Mouse (Mus musculus) midbrain, embryonic 15.5 days (tissue): ENCODE measurements at regions not wholly inside any gene's neighbourhood (a gene's known extent, or its start where the extent isn't known, plus 50 kb on each side); places are given as distances from the start of the nearest gene placed in this dataset.

ENCODE experiments used
- ATAC-seq: fragments of 200-750 bp; cut with Nextera tagmentation; replicated peaks from 2 replicates; pipeline ENCODE4 v1.8.0; 2017; ENCODE audit warnings: moderate TSS enrichment
- H3K27ac ChIP-seq: fragments of 300-500 bp; sonication (generic); 2 replicates; pipeline ENCODE4 v1.5.1; 2015; ENCODE audit warnings: mild to moderate bottlenecking, inconsistent platforms
- H3K27me3 ChIP-seq: fragments of 300-500 bp; sonication (generic); replicated peaks from 2 replicates; pipeline ENCODE4 v1.6.1; 2015; ENCODE audit warnings: inconsistent platforms
- H3K36me3 ChIP-seq: fragments of 300-500 bp; sonication (generic); replicated peaks from 2 replicates; pipeline ENCODE4 v1.6.1; 2015; ENCODE audit warnings: inconsistent platforms
- H3K4me1 ChIP-seq: fragments of 300-500 bp; sonication (generic); 2 replicates; pipeline ENCODE4 v1.6.1; 2015; ENCODE audit warnings: inconsistent platforms
- H3K4me2 ChIP-seq: fragments of 300-500 bp; sonication (generic); 2 replicates; pipeline ENCODE4 v1.6.1; 2015; ENCODE audit warnings: inconsistent platforms, mild to moderate bottlenecking, moderate library complexity
- H3K4me3 ChIP-seq: fragments of 300-500 bp; sonication (generic); 2 replicates; pipeline ENCODE4 v1.5.1; 2015; ENCODE audit warnings: mild to moderate bottlenecking, inconsistent platforms
- H3K9ac ChIP-seq: fragments of 300-500 bp; sonication (generic); 2 replicates; pipeline ENCODE4 v1.6.1; 2015; ENCODE audit warnings: mild to moderate bottlenecking, inconsistent platforms
- H3K9me3 ChIP-seq: fragments of 300-500 bp; sonication (generic); 2 replicates; pipeline ENCODE4 v1.6.1; 2016; ENCODE audit warnings: inconsistent platforms
- WGBS: fragments of 180-500 bp; shearing (Covaris S2); methylation state at CpG from one replicate; pipeline ENCODE4 v1.1.7; 2015; ENCODE audit warnings: mixed read lengths; 5-methylcytosine and 5-hydroxymethylcytosine counted together

- Histone ChIP-seq H3K4me2 (no peak overlapping the region), H3K36me3 (no peaks in the 10 kb centered on the region), H3K4me3 (no peak overlapping the region), H3K27ac (no peak overlapping the region), H3K4me1 (peaks cover 5% of the 10 kb centered on the region; the same call in 1 of the 2 replicates), H3K9ac (no peak overlapping the region), H3K27me3 (no peaks in the 10 kb centered on the region), H3K9me3 (no peaks in the 10 kb centered on the region)
- whole genome bisulfite sequencing: 72% methylated on average over 7 of the region's 7 CpGs
- ATAC-seq: no peak
These were observed 222.3 kb upstream of the Spdye4c start for GRCm38 (mm10) chr2:128368534-128369273.

GRCm38 (mm10) chr2:128370821-128371220 is 220.2 kb upstream of the Spdye4c start:
- Histone ChIP-seq H3K4me2 (no peak overlapping the region), H3K9me3 (no peaks in the 10 kb centered on the region), H3K9ac (no peak overlapping the region), H3K36me3 (no peaks in the 10 kb centered on the region), H3K27ac (no peak overlapping the region), H3K4me1 (peaks cover 8% of the 10 kb centered on the region; the same call in 1 of the 2 replicates), H3K27me3 (no peaks in the 10 kb centered on the region), H3K4me3 (no peak overlapping the region)
- 88% methylated on average over 10 of the region's 10 CpGs for WGBS
- ATAC-seq: no peak

- no peaks in the 10 kb centered on the region for H3K36me3 ChIP-seq
- no peak overlapping the region for H3K4me3 ChIP-seq
- no peaks in the 10 kb centered on the region for H3K27me3 ChIP-seq
- H3K9me3 ChIP-seq: no peaks in the 10 kb centered on the region
- H3K27ac ChIP-seq: no peak overlapping the region
- no peak for ATAC-seq
- 88% methylated on average over 13 of the region's 13 CpGs for WGBS
- H3K4me1 ChIP-seq: peaks cover 8% of the 10 kb centered on the region; the same call in 1 of the 2 replicates
- no peak overlapping the region for H3K4me2 ChIP-seq
- no peak overlapping the region for H3K9ac ChIP-seq
These were observed 218.8 kb upstream of the Spdye4c start for GRCm38 (mm10) chr2:128372204-128372603.

GRCm38 (mm10) chr2:128373363-128374252 is 217.4 kb upstream of the Spdye4c start:
- H3K27ac ChIP-seq: 0 out of 2 replicates have a peak overlapping the region, but pooled peaks have one; percentile 11
- no peak overlapping the region for H3K4me3 ChIP-seq
- H3K36me3 ChIP-seq: no peaks in the 10 kb centered on the region
- no peak for ATAC-seq
- H3K9me3 ChIP-seq: no peaks in the 10 kb centered on the region
- H3K9ac ChIP-seq: no peak overlapping the region
- H3K4me1 ChIP-seq: peaks cover 8% of the 10 kb centered on the region; the same call in 1 of the 2 replicates
- no peak overlapping the region for H3K4me2 ChIP-seq
- 27% methylated on average over 12 of the region's 12 CpGs for WGBS
- H3K27me3 ChIP-seq: no peaks in the 10 kb centered on the region

- H3K9me3 ChIP-seq: no peaks in the 10 kb centered on the region
- H3K4me3 ChIP-seq: no peak overlapping the region
- no peak for ATAC-seq
- WGBS: 92% methylated on average over 2 of the region's 2 CpGs
- H3K36me3 ChIP-seq: no peaks in the 10 kb centered on the region
- H3K27ac ChIP-seq: no peak overlapping the region
- no peaks in the 10 kb centered on the region for H3K27me3 ChIP-seq
- no peak overlapping the region for H3K9ac ChIP-seq
- H3K4me1 ChIP-seq: peaks cover 8% of the 10 kb centered on the region
- H3K4me2 ChIP-seq: no peak overlapping the region
These were observed 216.8 kb upstream of the Spdye4c start for GRCm38 (mm10) chr2:128374253-128374566.

GRCm38 (mm10) chr2:128374926-128375325 is 216.1 kb upstream of the Spdye4c start:
- Histone ChIP-seq H3K27ac (no peak overlapping the region), H3K4me1 (peaks cover 15% of the 10 kb centered on the region), H3K9me3 (no peaks in the 10 kb centered on the region), H3K9ac (no peak overlapping the region), H3K4me2 (no peak overlapping the region), H3K27me3 (no peaks in the 10 kb centered on the region), H3K4me3 (no peak overlapping the region), H3K36me3 (no peaks in the 10 kb centered on the region)
- 93% methylated on average over 5 of the region's 5 CpGs for WGBS
- no peak for ATAC-seq

- no peak overlapping the region for H3K4me2 ChIP-seq
- no peaks in the 10 kb centered on the region for H3K9me3 ChIP-seq
- no peaks in the 10 kb centered on the region for H3K36me3 ChIP-seq
- H3K4me1 ChIP-seq: peaks cover 23% of the 10 kb centered on the region
- WGBS: 91% methylated on average over 3 of the region's 3 CpGs
- ATAC-seq: no peak
- H3K4me3 ChIP-seq: no peak overlapping the region
- no peak overlapping the region for H3K9ac ChIP-seq
- no peaks in the 10 kb centered on the region for H3K27me3 ChIP-seq
- H3K27ac ChIP-seq: no peak overlapping the region
These were observed 215.2 kb upstream of the Spdye4c start for GRCm38 (mm10) chr2:128375827-128376226.

- Histone ChIP-seq H3K9me3 (no peaks in the 10 kb centered on the region), H3K4me3 (no peak overlapping the region), H3K27ac (no peak overlapping the region), H3K4me1 (peaks cover 26% of the 10 kb centered on the region), H3K4me2 (no peak overlapping the region), H3K36me3 (no peaks in the 10 kb centered on the region), H3K27me3 (no peaks in the 10 kb centered on the region), H3K9ac (no peak overlapping the region)
- no peak for ATAC-seq
- 81% methylated on average over 6 of the region's 6 CpGs for WGBS
These were observed 213.8 kb upstream of the Spdye4c start for GRCm38 (mm10) chr2:128377176-128377575.

- 80% methylated on average over 10 of the region's 10 CpGs for WGBS
- no peaks in the 10 kb centered on the region for H3K27me3 ChIP-seq
- no peaks in the 10 kb centered on the region for H3K36me3 ChIP-seq
- no peak overlapping the region for H3K27ac ChIP-seq
- H3K4me1 ChIP-seq: peaks cover 26% of the 10 kb centered on the region
- H3K4me3 ChIP-seq: no peak overlapping the region
- H3K9ac ChIP-seq: no peak overlapping the region
- H3K9me3 ChIP-seq: no peaks in the 10 kb centered on the region
- no peak overlapping the region for H3K4me2 ChIP-seq
- ATAC-seq: no peak
These were observed 213.3 kb upstream of the Spdye4c start for GRCm38 (mm10) chr2:128377680-128378079.

- Histone ChIP-seq H3K4me2 (no peak overlapping the region), H3K4me1 (peaks cover 23% of the 10 kb centered on the region), H3K36me3 (no peaks in the 10 kb centered on the region), H3K27ac (no peak overlapping the region), H3K27me3 (no peaks in the 10 kb centered on the region), H3K9me3 (no peaks in the 10 kb centered on the region), H3K4me3 (no peak overlapping the region), H3K9ac (no peak overlapping the region)
- 76% methylated on average over 7 of the region's 7 CpGs for WGBS
- no peak for ATAC-seq
These were observed 212.6 kb upstream of the Spdye4c start for GRCm38 (mm10) chr2:128378456-128378855.

- Histone ChIP-seq H3K27me3 (no peaks in the 10 kb centered on the region), H3K27ac (no peak overlapping the region), H3K4me2 (no peak overlapping the region), H3K9me3 (no peaks in the 10 kb centered on the region), H3K4me1 (peaks cover 21% of the 10 kb centered on the region), H3K4me3 (no peak overlapping the region), H3K36me3 (no peaks in the 10 kb centered on the region), H3K9ac (no peak overlapping the region)
- 77% methylated on average over 8 of the region's 8 CpGs for WGBS
- no peak for ATAC-seq
These were observed 211.9 kb upstream of the Spdye4c start for GRCm38 (mm10) chr2:128379151-128379550.

- Histone ChIP-seq H3K9ac (no peak overlapping the region), H3K27me3 (no peaks in the 10 kb centered on the region), H3K27ac (no peak overlapping the region), H3K9me3 (no peaks in the 10 kb centered on the region), H3K4me3 (no peak overlapping the region), H3K36me3 (no peaks in the 10 kb centered on the region), H3K4me2 (no peak overlapping the region), H3K4me1 (peaks cover 21% of the 10 kb centered on the region)
- no peak for ATAC-seq
- 39% methylated on average over 8 of the region's 8 CpGs for WGBS
These were observed 211.5 kb upstream of the Spdye4c start for GRCm38 (mm10) chr2:128379554-128379953.
